Mouse (Mus musculus): ENCODE results near the gene Nav2. TPM values are rescaled to one million over a fixed set of nuclear protein-coding genes. Genes with fewer than 3 reads are reported as not detected.

Gene Nav2
- polyA plus RNA-seq, 1 experiment from 2014 or later, result 34.2 TPM

GRCm38 (mm10) chr7:49393857-49394256 lies 485.3 kb downstream of the Nav2 start:
- Histone ChIP-seq H3K9ac (ENCODE audit: low read length) (no peak overlapping the region), H3K27me3 (ENCODE audit: control insufficient read depth, insufficient read depth, low read length) (no peaks in the 10 kb centered on the region), H3K27ac (ENCODE audit: low read length) (no peak overlapping the region), H3K9me3 (replicated peaks; ENCODE audit: control insufficient read depth, low read length) (no peaks in the 10 kb centered on the region), H3K36me3 (ENCODE audit: control insufficient read depth, insufficient read depth) (no peaks in the 10 kb centered on the region), H3K4me2 (ENCODE audit: low read depth, low read length) (no peak overlapping the region), H3K4me1 (ENCODE audit: control insufficient read depth, insufficient read depth, low read length) (peaks cover 25% of the 10 kb centered on the region), H3K4me3 (ENCODE audit: low read length) (no peak overlapping the region)
- no peak for ATAC-seq (replicated peaks; ENCODE audit: extremely low read depth, insufficient read depth, low FRiP score)
- 85% methylated on average over 7 of the region's 7 CpGs for WGBS

GRCm38 (mm10) chr7:49396202-49396601 lies 487.7 kb downstream of the Nav2 start:
- no peak overlapping the region for H3K9ac ChIP-seq (ENCODE audit: low read length)
- no peak overlapping the region for H3K27ac ChIP-seq (ENCODE audit: low read length)
- ATAC-seq (replicated peaks; ENCODE audit: extremely low read depth, insufficient read depth, low FRiP score), result no peak
- WGBS, result 84% methylated on average over 1 of the region's 1 CpGs
- H3K27me3 ChIP-seq (ENCODE audit: control insufficient read depth, insufficient read depth, low read length), result no peaks in the 10 kb centered on the region
- H3K4me2 ChIP-seq (ENCODE audit: low read depth, low read length), result no peak overlapping the region
- H3K9me3 ChIP-seq (replicated peaks; ENCODE audit: control insufficient read depth, low read length), result no peaks in the 10 kb centered on the region
- no peaks in the 10 kb centered on the region for H3K36me3 ChIP-seq (ENCODE audit: control insufficient read depth, insufficient read depth)
- peaks cover 29% of the 10 kb centered on the region for H3K4me1 ChIP-seq (ENCODE audit: control insufficient read depth, insufficient read depth, low read length)
- no peak overlapping the region for H3K4me3 ChIP-seq (ENCODE audit: low read length)

GRCm38 (mm10) chr7:49397441-49398003 lies 489.0 kb downstream of the Nav2 start:
- 43% methylated on average over 17 of the region's 17 CpGs for WGBS
- no peak overlapping the region for H3K9ac ChIP-seq (ENCODE audit: low read length)
- H3K4me3 ChIP-seq (ENCODE audit: low read length), result no peak overlapping the region
- no peaks in the 10 kb centered on the region for H3K9me3 ChIP-seq (replicated peaks; ENCODE audit: control insufficient read depth, low read length)
- no peaks in the 10 kb centered on the region for H3K36me3 ChIP-seq (ENCODE audit: control insufficient read depth, insufficient read depth)
- H3K27me3 ChIP-seq (ENCODE audit: control insufficient read depth, insufficient read depth, low read length), result no peaks in the 10 kb centered on the region
- ATAC-seq (replicated peaks; ENCODE audit: extremely low read depth, insufficient read depth, low FRiP score), result no peak
- H3K4me2 ChIP-seq (ENCODE audit: low read depth, low read length), result no peak overlapping the region
- peaks cover 35% of the 10 kb centered on the region for H3K4me1 ChIP-seq (ENCODE audit: control insufficient read depth, insufficient read depth, low read length)
- peak overlapping the region; percentile 20 for H3K27ac ChIP-seq (ENCODE audit: low read length)

- H3K4me2 ChIP-seq (ENCODE audit: low read depth, low read length), result no peak overlapping the region
- no peaks in the 10 kb centered on the region for H3K9me3 ChIP-seq (replicated peaks; ENCODE audit: control insufficient read depth, low read length)
- H3K4me3 ChIP-seq (ENCODE audit: low read length), result no peak overlapping the region
- H3K27ac ChIP-seq (ENCODE audit: low read length), result no peak overlapping the region
- WGBS, result 47% methylated on average over 7 of the region's 7 CpGs
- ATAC-seq (replicated peaks; ENCODE audit: extremely low read depth, insufficient read depth, low FRiP score), result no peak
- no peak overlapping the region for H3K9ac ChIP-seq (ENCODE audit: low read length)
- no peaks in the 10 kb centered on the region for H3K36me3 ChIP-seq (ENCODE audit: control insufficient read depth, insufficient read depth)
- H3K4me1 ChIP-seq (ENCODE audit: control insufficient read depth, insufficient read depth, low read length), result peaks cover 32% of the 10 kb centered on the region
- H3K27me3 ChIP-seq (ENCODE audit: control insufficient read depth, insufficient read depth, low read length), result no peaks in the 10 kb centered on the region
Observed at GRCm38 (mm10) chr7:49398020-49398516, 489.6 kb downstream of the Nav2 start.

GRCm38 (mm10) chr7:49399314-49399713 lies 490.8 kb downstream of the Nav2 start:
- no peak overlapping the region for H3K4me2 ChIP-seq (ENCODE audit: low read depth, low read length)
- WGBS, result 40% methylated on average over 2 of the region's 2 CpGs
- ATAC-seq (replicated peaks; ENCODE audit: extremely low read depth, insufficient read depth, low FRiP score), result no peak; the same call in 1 of the 2 replicates

GRCm38 (mm10) chr7:49400463-49400862 lies 491.9 kb downstream of the Nav2 start:
- WGBS, result 69% methylated on average over 19 of the region's 19 CpGs
- H3K36me3 ChIP-seq (ENCODE audit: control insufficient read depth, insufficient read depth), result no peaks in the 10 kb centered on the region
- H3K9ac ChIP-seq (ENCODE audit: low read length), result no peak overlapping the region
- peak; percentile 46 for ATAC-seq (replicated peaks; ENCODE audit: extremely low read depth, insufficient read depth, low FRiP score)
- H3K9me3 ChIP-seq (replicated peaks; ENCODE audit: control insufficient read depth, low read length), result no peaks in the 10 kb centered on the region
- H3K4me2 ChIP-seq (ENCODE audit: low read depth, low read length), result no peak overlapping the region
- H3K4me1 ChIP-seq (ENCODE audit: control insufficient read depth, insufficient read depth, low read length), result peaks cover 32% of the 10 kb centered on the region
- no peaks in the 10 kb centered on the region for H3K27me3 ChIP-seq (ENCODE audit: control insufficient read depth, insufficient read depth, low read length)
- H3K4me3 ChIP-seq (ENCODE audit: low read length), result no peak overlapping the region
- H3K27ac ChIP-seq (ENCODE audit: low read length), result no peak overlapping the region; the same call in 1 of the 2 replicates

More at GRCm38 (mm10) chr7:49399314-49399713, 490.8 kb downstream of the Nav2 start:
- Histone ChIP-seq H3K27ac (ENCODE audit: low read length) (no peak overlapping the region), H3K27me3 (ENCODE audit: control insufficient read depth, insufficient read depth, low read length) (no peaks in the 10 kb centered on the region), H3K9ac (ENCODE audit: low read length) (no peak overlapping the region), H3K36me3 (ENCODE audit: control insufficient read depth, insufficient read depth) (no peaks in the 10 kb centered on the region), H3K9me3 (replicated peaks; ENCODE audit: control insufficient read depth, low read length) (no peaks in the 10 kb centered on the region), H3K4me1 (ENCODE audit: control insufficient read depth, insufficient read depth, low read length) (peaks cover 32% of the 10 kb centered on the region), H3K4me3 (ENCODE audit: low read length) (no peak overlapping the region)

- Histone ChIP-seq H3K36me3 (ENCODE audit: control insufficient read depth, insufficient read depth) (no peaks in the 10 kb centered on the region), H3K4me1 (ENCODE audit: control insufficient read depth, insufficient read depth, low read length) (peaks cover 25% of the 10 kb centered on the region), H3K27me3 (ENCODE audit: control insufficient read depth, insufficient read depth, low read length) (no peaks in the 10 kb centered on the region), H3K4me2 (ENCODE audit: low read depth, low read length) (no peak overlapping the region), H3K9ac (ENCODE audit: low read length) (no peak overlapping the region), H3K4me3 (ENCODE audit: low read length) (no peak overlapping the region), H3K9me3 (replicated peaks; ENCODE audit: control insufficient read depth, low read length) (no peaks in the 10 kb centered on the region), H3K27ac (ENCODE audit: low read length) (0 out of 2 replicates have a peak overlapping the region, but pooled peaks have one; percentile 4)
- WGBS, result 65% methylated on average over 5 of the region's 5 CpGs
- ATAC-seq (replicated peaks; ENCODE audit: extremely low read depth, insufficient read depth, low FRiP score), result no peak
Observed at GRCm38 (mm10) chr7:49402526-49402925, 494.0 kb downstream of the Nav2 start.

GRCm38 (mm10) chr7:49407688-49408087 lies 499.2 kb downstream of the Nav2 start:
- H3K4me3 ChIP-seq (ENCODE audit: low read length), result no peak overlapping the region
- ATAC-seq (replicated peaks; ENCODE audit: extremely low read depth, insufficient read depth, low FRiP score), result no peak
- 87% methylated on average over 9 of the region's 9 CpGs for WGBS
- H3K4me1 ChIP-seq (ENCODE audit: control insufficient read depth, insufficient read depth, low read length), result peaks cover 1% of the 10 kb centered on the region; the same call in 1 of the 2 replicates
- H3K36me3 ChIP-seq (ENCODE audit: control insufficient read depth, insufficient read depth), result no peaks in the 10 kb centered on the region; the same call in 1 of the 2 replicates
- no peak overlapping the region for H3K4me2 ChIP-seq (ENCODE audit: low read depth, low read length)
- no peaks in the 10 kb centered on the region for H3K27me3 ChIP-seq (ENCODE audit: control insufficient read depth, insufficient read depth, low read length)
- H3K9me3 ChIP-seq (replicated peaks; ENCODE audit: control insufficient read depth, low read length), result no peaks in the 10 kb centered on the region
- no peak overlapping the region for H3K9ac ChIP-seq (ENCODE audit: low read length)
- no peak overlapping the region for H3K27ac ChIP-seq (ENCODE audit: low read length)

GRCm38 (mm10) chr7:49408625-49409024 lies 500.1 kb downstream of the Nav2 start:
- 87% methylated on average over 7 of the region's 7 CpGs for WGBS
- no peak overlapping the region for H3K9ac ChIP-seq (ENCODE audit: low read length)

More at GRCm38 (mm10) chr7:49408625-49409024, 500.1 kb downstream of the Nav2 start:
- no peaks in the 10 kb centered on the region; the same call in 1 of the 2 replicates for H3K36me3 ChIP-seq (ENCODE audit: control insufficient read depth, insufficient read depth)
- H3K4me3 ChIP-seq (ENCODE audit: low read length), result no peak overlapping the region
- no peak overlapping the region for H3K4me2 ChIP-seq (ENCODE audit: low read depth, low read length)
- no peak overlapping the region for H3K27ac ChIP-seq (ENCODE audit: low read length)
- no peak for ATAC-seq (replicated peaks; ENCODE audit: extremely low read depth, insufficient read depth, low FRiP score)
- no peaks in the 10 kb centered on the region for H3K9me3 ChIP-seq (replicated peaks; ENCODE audit: control insufficient read depth, low read length)
- H3K27me3 ChIP-seq (ENCODE audit: control insufficient read depth, insufficient read depth, low read length), result no peaks in the 10 kb centered on the region
- no peaks in the 10 kb centered on the region for H3K4me1 ChIP-seq (ENCODE audit: control insufficient read depth, insufficient read depth, low read length)

Measured in heart, embryonic 16.5 days (tissue).